Mouse (Mus musculus) limb, embryonic 14.5 days (tissue): ENCODE data around the gene Dapk1. TPM values are rescaled to one million over a fixed set of nuclear protein-coding genes. Genes with fewer than 3 reads are reported as not detected.

Experiments
- ATAC-seq: fragments of 200-750 bp; cut with Nextera tagmentation; 2 replicates; pipeline ENCODE4 v1.8.0; 2017; ENCODE audit warnings: low read depth, moderate number of reproducible peaks, moderate TSS enrichment; ENCODE audit not compliant: low FRiP score
- DNase-seq: peaks from one replicate; pipeline ENCODE4 v3.0.0-alpha.2; 2015; ENCODE audit warnings: low spot score
- H3K27ac ChIP-seq: fragments of 300-500 bp; sonication (generic); replicated peaks from 2 replicates; pipeline ENCODE4 v1.5.1; 2014; ENCODE audit warnings: low read depth, mild to moderate bottlenecking, low read length, moderate library complexity, mixed read lengths
- H3K27me3 ChIP-seq: fragments of 300-500 bp; sonication (generic); 2 replicates; pipeline ENCODE4 v1.6.1; 2014; ENCODE audit warnings: low read length, mixed read lengths; ENCODE audit not compliant: control insufficient read depth, insufficient read depth
- H3K36me3 ChIP-seq: fragments of 300-500 bp; sonication (generic); 2 replicates; pipeline ENCODE4 v1.6.1; 2014; ENCODE audit warnings: mild to moderate bottlenecking, low read length, moderate library complexity, mixed read lengths; ENCODE audit not compliant: control insufficient read depth, insufficient read depth
- H3K4me1 ChIP-seq: fragments of 300-500 bp; sonication (generic); 2 replicates; pipeline ENCODE4 v1.6.1; 2014; ENCODE audit warnings: antibody characterized with exemption, low read length, mixed read lengths; ENCODE audit not compliant: control insufficient read depth, insufficient read depth
- H3K4me2 ChIP-seq: fragments of 300-500 bp; sonication (generic); replicated peaks from 2 replicates; pipeline ENCODE4 v1.6.1; 2014; ENCODE audit warnings: low read depth, mild to moderate bottlenecking, low read length, moderate library complexity; ENCODE audit not compliant: severe bottlenecking
- H3K4me3 ChIP-seq: fragments of 300-500 bp; sonication (generic); replicated peaks from 2 replicates; pipeline ENCODE4 v1.5.1; 2014; ENCODE audit warnings: low read length
- H3K9ac ChIP-seq: fragments of 300-500 bp; sonication (generic); 2 replicates; pipeline ENCODE4 v1.6.1; 2014; ENCODE audit warnings: mild to moderate bottlenecking, low read depth, low read length, moderate library complexity; ENCODE audit not compliant: severe bottlenecking
- H3K9me3 ChIP-seq: fragments of 300-500 bp; sonication (generic); 2 replicates; pipeline ENCODE4 v1.6.1; 2016; ENCODE audit warnings: low read length; ENCODE audit not compliant: control insufficient read depth
- POLR2A ChIP-seq: fragments of 200-500 bp; IDR thresholded peaks from 2 replicates; pipeline ENCODE4 v1.8.0; 2012; ENCODE audit warnings: inconsistent platforms, mild to moderate bottlenecking, moderate library complexity, borderline replicate concordance; ENCODE audit not compliant: insufficient read depth, insufficient read length; ENCODE audit errors: extremely low read depth
- WGBS: fragments of 180-500 bp; shearing (Covaris S2); extraction: QIAGEN DNeasy Blood & Tissue Kit; methylation state at CpG from one replicate; pipeline ENCODE4 v1.1.7; 2014; 5-methylcytosine and 5-hydroxymethylcytosine counted together
- polyA plus RNA-seq, 2 experiments: library from polyadenylated mRNA; depleted of rRNA in 1 of 2; stranded (reverse) in 1 of 2; unstranded in 1 of 2; fragments of >200 nt; fragmentation: Nextera tagmentation in 1 of 2; extraction: Ambion mirVana in 1 of 2; gene quantifications; 2 replicates each; pipeline versions ENCODE4 v1.2.1 to v1.2.3; 2012 to 2014

Gene Dapk1
- polyA plus RNA-seq, 2 experiments, result 19.5 to 39.9 TPM

DNA sequence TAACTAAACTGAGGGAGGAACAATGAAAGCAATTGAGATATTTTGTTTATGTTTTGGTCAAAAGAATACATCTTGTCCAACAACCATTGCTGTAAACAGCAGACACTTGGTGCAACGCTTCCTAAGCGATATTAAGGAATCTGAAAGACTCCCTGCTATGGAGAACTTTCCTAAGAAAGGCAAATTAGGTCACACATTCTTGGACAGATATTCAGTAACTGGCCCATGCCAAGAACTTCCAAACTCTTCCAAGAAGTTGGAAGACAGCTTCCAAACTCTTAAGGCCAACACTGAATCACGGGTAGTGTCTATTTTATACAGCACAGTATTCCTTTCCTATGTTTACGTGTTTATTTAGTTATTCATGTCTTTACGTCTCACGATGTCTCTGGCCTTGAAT is 6.2 kb upstream of the Dapk1 start:
- Histone ChIP-seq H3K4me1 (no peaks in the 10 kb centered on the region), H3K9ac (no peak overlapping the region), H3K27ac (no peak overlapping the region), H3K36me3 (no peaks in the 10 kb centered on the region), H3K4me3 (no peak overlapping the region), H3K27me3 (no peaks in the 10 kb centered on the region), H3K9me3 (no peaks in the 10 kb centered on the region), H3K4me2 (no peak overlapping the region)
- TF ChIP-seq POLR2A, result no peak
- ATAC-seq (no peak), DNase-seq (no peak)
- 93% methylated on average over 6 of the region's 6 CpGs for WGBS

DNA sequence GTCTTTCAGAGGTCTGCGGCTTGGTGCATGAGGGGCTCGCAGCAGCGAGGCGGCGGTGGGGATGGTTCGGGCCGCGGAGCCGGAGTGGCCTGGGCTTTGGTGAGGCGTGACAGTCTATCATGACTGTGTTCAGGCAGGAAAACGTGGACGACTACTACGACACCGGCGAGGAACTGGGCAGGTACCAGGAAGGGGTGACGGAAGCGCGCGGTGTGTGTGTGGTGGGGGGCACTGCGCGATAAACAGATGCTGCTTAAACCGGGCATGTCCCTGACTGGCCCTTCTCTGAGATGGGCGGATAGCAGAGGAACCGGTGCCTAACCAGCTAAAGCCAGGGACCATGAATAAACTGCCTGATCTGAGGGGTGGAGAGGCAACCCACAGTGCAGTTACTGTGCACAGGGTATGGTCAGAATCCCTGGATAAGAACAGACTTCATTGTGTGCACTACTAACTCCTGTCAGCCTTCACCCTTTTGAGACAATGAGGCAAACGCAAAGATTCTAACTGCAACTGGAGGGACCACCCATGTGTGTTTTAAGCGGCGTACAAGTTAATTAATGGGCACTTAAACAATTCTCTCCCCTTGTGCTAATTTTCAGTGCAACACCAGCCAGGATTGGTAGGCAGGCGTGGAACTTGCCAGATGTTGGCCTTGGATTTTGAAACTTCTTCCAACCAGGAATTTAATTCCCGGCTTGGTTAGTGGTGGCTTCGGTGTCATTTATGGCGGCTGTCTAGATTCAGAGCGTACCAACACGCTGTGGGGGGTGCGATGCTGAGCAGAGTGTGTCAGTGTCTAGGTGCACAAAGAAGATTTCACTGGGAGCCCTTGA is 887 bp downstream of the Dapk1 start:
- Histone ChIP-seq H3K27me3 (no peaks in the 10 kb centered on the region), H3K4me2 (peak overlapping the region; percentile 80), H3K9me3 (no peaks in the 10 kb centered on the region), H3K9ac (peak overlapping the region; percentile 89), H3K4me3 (peak overlapping the region; percentile 84), H3K4me1 (peaks cover 10% of the 10 kb centered on the region), H3K36me3 (peaks cover 4% of the 10 kb centered on the region; the same call in 1 of the 2 replicates), H3K27ac (peak overlapping the region; percentile 63)
- peak; percentile 34 for DNase-seq
- 8% methylated on average over 34 of the region's 34 CpGs for WGBS
- no peak for TF ChIP-seq POLR2A
- peak; percentile 23 for ATAC-seq

DNA sequence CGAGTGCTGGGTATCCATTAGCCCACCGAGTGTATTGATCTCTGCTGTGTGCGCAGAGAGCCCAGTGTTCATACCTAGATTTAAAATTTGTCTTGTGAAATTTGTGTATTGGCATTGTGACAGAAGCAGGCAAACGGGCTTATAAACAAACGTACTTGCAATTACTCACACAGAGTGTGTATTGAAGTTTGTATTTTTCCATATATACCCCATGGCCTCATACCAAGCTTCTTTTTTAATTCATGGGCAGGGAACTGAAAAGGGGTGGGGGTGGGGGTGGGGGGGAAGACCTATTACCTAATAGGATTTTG is 1.5 kb downstream of the Dapk1 start:
- Histone ChIP-seq H3K4me3 (peak overlapping the region; percentile 84), H3K36me3 (peaks cover 4% of the 10 kb centered on the region; the same call in 1 of the 2 replicates), H3K27ac (no peak overlapping the region), H3K9me3 (no peaks in the 10 kb centered on the region), H3K27me3 (no peaks in the 10 kb centered on the region), H3K4me2 (peak overlapping the region; percentile 80), H3K9ac (no peak overlapping the region), H3K4me1 (peaks cover 15% of the 10 kb centered on the region)
- 51% methylated on average over 5 of the region's 5 CpGs for WGBS
- ATAC-seq (no peak), DNase-seq (no peak)
- TF ChIP-seq POLR2A, result no peak

DNA sequence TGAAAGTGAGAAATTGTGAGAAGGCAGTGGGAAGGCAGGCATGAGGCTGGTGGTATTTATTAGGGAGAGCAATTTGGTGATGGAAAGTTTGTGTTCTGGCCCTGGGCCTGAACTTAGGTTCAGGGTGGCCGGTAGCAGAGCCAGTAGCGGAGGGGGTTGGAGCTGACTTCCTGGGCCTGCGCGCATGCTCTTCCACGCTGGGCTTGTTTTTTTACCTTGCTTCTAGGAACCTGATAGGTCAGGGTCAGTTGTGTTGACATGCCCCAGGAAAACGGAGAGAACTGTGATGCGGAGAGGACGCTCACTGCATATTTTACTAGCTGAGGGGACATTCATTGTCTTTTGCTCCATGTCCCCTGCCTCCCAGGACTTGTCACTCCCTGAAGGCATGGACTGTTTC is 5.7 kb downstream of the Dapk1 start:
- Histone ChIP-seq H3K36me3 (peaks cover 12% of the 10 kb centered on the region), H3K9ac (no peak overlapping the region), H3K9me3 (no peaks in the 10 kb centered on the region), H3K4me2 (no peak overlapping the region), H3K4me1 (peaks cover 15% of the 10 kb centered on the region), H3K4me3 (no peak overlapping the region), H3K27me3 (no peaks in the 10 kb centered on the region), H3K27ac (no peak overlapping the region)
- no peak for DNase-seq
- no peak for TF ChIP-seq POLR2A
- WGBS, result 67% methylated on average over 8 of the region's 8 CpGs
- no peak for ATAC-seq

DNA sequence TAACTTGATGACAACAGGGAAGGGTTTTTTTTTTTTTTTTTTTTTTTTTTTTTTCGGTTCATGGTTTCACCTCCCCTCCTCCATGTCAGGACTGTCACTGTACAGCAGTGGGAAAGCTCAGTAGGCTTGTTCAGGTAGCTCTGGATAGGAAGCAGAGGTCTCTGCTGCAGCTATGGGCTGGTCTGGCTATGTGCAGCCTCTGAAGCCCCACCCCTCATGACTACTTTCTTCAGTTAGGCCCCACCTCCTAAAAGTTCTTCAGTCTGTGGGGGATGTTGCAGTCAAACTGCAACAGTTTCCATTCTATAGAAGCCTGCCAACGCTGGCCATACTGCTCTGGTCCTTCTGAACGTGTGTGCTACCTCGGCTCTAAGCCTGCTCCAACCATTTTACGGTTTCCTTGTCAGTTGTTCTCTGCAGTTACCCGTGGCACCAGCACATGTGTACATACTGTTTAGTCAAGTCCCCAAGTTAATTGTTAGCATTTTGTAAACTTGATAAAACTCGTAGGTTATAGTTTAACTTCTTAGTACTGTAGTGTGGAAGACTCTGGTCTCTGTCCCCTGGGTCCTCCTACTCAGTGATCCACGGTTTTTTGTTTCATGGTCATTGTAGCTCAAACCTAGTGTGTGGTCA is 6.8 kb downstream of the Dapk1 start:
- ATAC-seq, result peak; percentile 35; the same call in 1 of the 2 replicates
- WGBS, result 58% methylated on average over 8 of the region's 8 CpGs

More for the DNA sequence above, 6.8 kb downstream of the Dapk1 start:
- DNase-seq, result no peak
- Histone ChIP-seq H3K27ac (no peak overlapping the region), H3K36me3 (peaks cover 12% of the 10 kb centered on the region), H3K9ac (no peak overlapping the region), H3K4me1 (peaks cover 7% of the 10 kb centered on the region; the same call in 1 of the 2 replicates), H3K4me3 (no peak overlapping the region), H3K9me3 (no peaks in the 10 kb centered on the region), H3K4me2 (no peak overlapping the region), H3K27me3 (no peaks in the 10 kb centered on the region)
- no peak for TF ChIP-seq POLR2A
